Mouse (Mus musculus): ENCODE measurements at regions not wholly inside any gene's neighbourhood (a gene's known extent, or its start where the extent isn't known, plus 50 kb on each side); places are given as distances from the start of the nearest gene placed in this dataset.
"Not testable (repeated sequence)": the region's sequence is repeated elsewhere in the genome, so short reads cannot be mapped to it uniquely, and the experiment has no call there.

DNA sequence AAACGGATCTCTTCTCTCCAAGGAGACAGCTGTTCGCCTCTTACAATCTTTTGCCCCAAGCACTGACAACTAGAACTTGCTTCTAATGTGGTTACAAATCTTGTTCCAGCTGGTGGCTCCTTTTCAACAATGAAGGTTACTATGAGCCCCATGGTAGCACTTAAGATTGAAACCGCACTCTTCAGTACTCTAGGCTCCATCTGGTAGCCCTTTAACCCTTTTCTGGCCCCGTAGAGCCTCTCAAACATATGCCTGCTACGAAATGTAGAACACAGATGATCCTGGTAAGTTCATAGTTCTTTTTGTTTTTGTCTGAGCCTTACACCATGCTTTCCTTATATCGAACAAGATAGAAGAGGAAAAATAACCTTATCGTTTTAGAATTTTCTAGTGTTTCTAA lies 558.2 kb downstream of the Isl1 start:
- no peak overlapping the region for H3K9ac ChIP-seq
- H3K4me1 ChIP-seq: no peaks in the 10 kb centered on the region
- no peak overlapping the region for H3K27ac ChIP-seq
- no peak overlapping the region for H3K4me3 ChIP-seq (replicated peaks)
- no peaks in the 10 kb centered on the region for H3K27me3 ChIP-seq
- ATAC-seq (ENCODE audit: low FRiP score): no peak
- no peaks in the 10 kb centered on the region for H3K9me3 ChIP-seq
- no peaks in the 10 kb centered on the region for H3K36me3 ChIP-seq (replicated peaks)
- WGBS: 79% methylated on average over 7 of the region's 7 CpGs
- no peak overlapping the region for H3K4me2 ChIP-seq

- not testable (repeated sequence) for H3K27me3 ChIP-seq; H3K4me2 ChIP-seq; H3K4me3 ChIP-seq (replicated peaks); H3K4me1 ChIP-seq; H3K9me3 ChIP-seq; H3K9ac ChIP-seq; H3K36me3 ChIP-seq (replicated peaks); H3K27ac ChIP-seq
- peak; percentile 46; the same call in 1 of the 2 replicates for ATAC-seq (ENCODE audit: low FRiP score)
- 78% methylated on average over 1 of the region's 1 CpGs for WGBS
Measured at GRCm38 (mm10) chr13:115742080-115742479, 567.4 kb downstream of the Isl1 start.

- Histone ChIP-seq H3K4me3 (replicated peaks) (no peak overlapping the region), H3K4me1 (no peaks in the 10 kb centered on the region), H3K4me2 (no peak overlapping the region), H3K9ac (no peak overlapping the region), H3K27ac (no peak overlapping the region), H3K9me3 (no peaks in the 10 kb centered on the region), H3K27me3 (no peaks in the 10 kb centered on the region), H3K36me3 (replicated peaks) (no peaks in the 10 kb centered on the region)
- 63% methylated on average over 5 of the region's 5 CpGs for WGBS
- peak; percentile 72; the same call in 1 of the 2 replicates for ATAC-seq (ENCODE audit: low FRiP score)
Measured at GRCm38 (mm10) chr13:115727986-115728385, 581.5 kb downstream of the Isl1 start.

GRCm38 (mm10) chr13:115725356-115725952 lies 584.0 kb downstream of the Isl1 start:
- no peak overlapping the region for H3K9ac ChIP-seq
- no peak overlapping the region for H3K27ac ChIP-seq
- no peak overlapping the region for H3K4me3 ChIP-seq (replicated peaks)
- H3K4me2 ChIP-seq: no peak overlapping the region
- H3K9me3 ChIP-seq: no peaks in the 10 kb centered on the region
- no peaks in the 10 kb centered on the region for H3K36me3 ChIP-seq (replicated peaks)
- 73% methylated on average over 5 of the region's 5 CpGs for WGBS
- no peaks in the 10 kb centered on the region for H3K27me3 ChIP-seq
- ATAC-seq (ENCODE audit: low FRiP score): peak; percentile 50
- no peaks in the 10 kb centered on the region for H3K4me1 ChIP-seq

- WGBS: 89% methylated on average over 2 of the region's 2 CpGs
Measured at GRCm38 (mm10) chr13:115719276-115719675, 590.2 kb downstream of the Isl1 start.

DNA sequence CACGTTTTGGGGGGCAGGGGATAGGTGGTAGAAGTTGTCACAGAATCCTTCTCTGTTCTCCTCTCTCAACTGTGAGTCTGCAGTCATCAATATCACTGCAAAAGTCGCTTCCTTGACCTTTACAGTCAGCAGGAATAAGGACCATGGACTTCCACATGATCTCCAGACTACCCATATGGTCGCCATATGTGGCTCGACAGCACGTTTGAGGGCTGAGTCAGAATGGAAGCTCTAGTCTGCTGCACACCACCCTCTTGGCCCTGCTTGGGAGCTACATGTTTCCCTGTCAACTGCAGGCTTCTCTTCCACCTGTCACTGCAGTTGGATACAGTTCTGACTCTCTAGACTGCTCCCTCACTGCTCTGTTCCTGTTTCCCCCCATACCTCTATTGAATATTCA lies 590.6 kb downstream of the Isl1 start:
- no peak for ATAC-seq (ENCODE audit: low FRiP score)
- no peaks in the 10 kb centered on the region for H3K9me3 ChIP-seq
- no peaks in the 10 kb centered on the region for H3K4me1 ChIP-seq
- H3K4me3 ChIP-seq (replicated peaks): no peak overlapping the region
- no peak overlapping the region for H3K9ac ChIP-seq
- 77% methylated on average over 5 of the region's 5 CpGs for WGBS
- H3K36me3 ChIP-seq (replicated peaks): no peaks in the 10 kb centered on the region
- H3K27me3 ChIP-seq: no peaks in the 10 kb centered on the region
- H3K27ac ChIP-seq: no peak overlapping the region
- H3K4me2 ChIP-seq: no peak overlapping the region

More at GRCm38 (mm10) chr13:115719276-115719675, 590.2 kb downstream of the Isl1 start:
- Histone ChIP-seq H3K9ac (no peak overlapping the region), H3K9me3 (no peaks in the 10 kb centered on the region), H3K36me3 (replicated peaks) (no peaks in the 10 kb centered on the region), H3K27me3 (no peaks in the 10 kb centered on the region), H3K4me2 (no peak overlapping the region), H3K4me3 (replicated peaks) (no peak overlapping the region), H3K27ac (no peak overlapping the region), H3K4me1 (no peaks in the 10 kb centered on the region)
- no peak for ATAC-seq (ENCODE audit: low FRiP score)

DNA sequence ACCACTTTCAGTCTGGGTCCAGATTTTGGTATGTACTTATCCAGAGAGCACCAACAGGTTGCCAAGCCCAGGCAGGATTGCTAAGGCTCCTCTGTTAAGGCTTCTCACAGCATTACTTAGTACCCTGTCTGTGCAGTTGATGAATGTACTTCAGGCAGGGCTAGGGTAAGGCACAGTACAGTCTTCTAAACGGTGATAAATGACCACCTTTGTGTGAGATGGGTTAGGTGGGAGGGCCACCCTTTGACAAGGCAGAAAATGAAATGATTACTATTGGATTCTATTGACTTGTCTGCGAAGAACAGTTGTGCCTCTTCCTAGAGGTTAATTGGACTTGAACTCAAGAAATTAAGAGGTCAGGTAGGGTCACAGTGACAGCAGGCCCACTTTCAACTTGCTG lies 594.4 kb upstream of the Itga1 start:
- no peak overlapping the region for H3K27ac ChIP-seq
- H3K4me3 ChIP-seq (replicated peaks): no peak overlapping the region
- no peak overlapping the region for H3K9ac ChIP-seq
- H3K9me3 ChIP-seq: no peaks in the 10 kb centered on the region
- H3K4me2 ChIP-seq: no peak overlapping the region
- H3K4me1 ChIP-seq: no peaks in the 10 kb centered on the region
- H3K36me3 ChIP-seq (replicated peaks): no peaks in the 10 kb centered on the region
- 49% methylated on average over 2 of the region's 2 CpGs for WGBS
- H3K27me3 ChIP-seq: peaks cover 2% of the 10 kb centered on the region; the same call in 1 of the 2 replicates
- no peak for ATAC-seq (ENCODE audit: low FRiP score)

GRCm38 (mm10) chr13:115687426-115687825 lies 585.7 kb upstream of the Itga1 start:
- WGBS: 10% methylated on average over 4 of the region's 4 CpGs
- Histone ChIP-seq H3K27ac (no peak overlapping the region), H3K9ac (no peak overlapping the region), H3K4me2 (no peak overlapping the region), H3K27me3 (peaks cover 13% of the 10 kb centered on the region; the same call in 1 of the 2 replicates), H3K9me3 (no peaks in the 10 kb centered on the region), H3K36me3 (replicated peaks) (no peaks in the 10 kb centered on the region), H3K4me3 (replicated peaks) (no peak overlapping the region), H3K4me1 (peaks cover 7% of the 10 kb centered on the region; the same call in 1 of the 2 replicates)
- peak; percentile 85 for ATAC-seq (ENCODE audit: low FRiP score)

- Histone ChIP-seq H3K36me3 (replicated peaks) (no peaks in the 10 kb centered on the region), H3K9ac (no peak overlapping the region), H3K9me3 (no peaks in the 10 kb centered on the region), H3K4me2 (no peak overlapping the region), H3K27me3 (peaks cover 26% of the 10 kb centered on the region), H3K4me1 (no peaks in the 10 kb centered on the region), H3K27ac (no peak overlapping the region), H3K4me3 (replicated peaks) (no peak overlapping the region)
- 47% methylated on average over 6 of the region's 6 CpGs for WGBS
- ATAC-seq (ENCODE audit: low FRiP score): no peak
Measured at GRCm38 (mm10) chr13:115679591-115679990, 577.8 kb upstream of the Itga1 start.

- Histone ChIP-seq H3K4me1 (peaks cover 3% of the 10 kb centered on the region; the same call in 1 of the 2 replicates), H3K4me3 (replicated peaks) (no peak overlapping the region), H3K27ac (no peak overlapping the region), H3K4me2 (no peak overlapping the region), H3K9me3 (no peaks in the 10 kb centered on the region), H3K9ac (no peak overlapping the region), H3K36me3 (replicated peaks) (no peaks in the 10 kb centered on the region), H3K27me3 (peaks cover 21% of the 10 kb centered on the region)
- ATAC-seq (ENCODE audit: low FRiP score): peak; percentile 3; the same call in 1 of the 2 replicates
- WGBS: 30% methylated on average over 5 of the region's 5 CpGs
Measured at GRCm38 (mm10) chr13:115676836-115677235, 575.1 kb upstream of the Itga1 start.

DNA sequence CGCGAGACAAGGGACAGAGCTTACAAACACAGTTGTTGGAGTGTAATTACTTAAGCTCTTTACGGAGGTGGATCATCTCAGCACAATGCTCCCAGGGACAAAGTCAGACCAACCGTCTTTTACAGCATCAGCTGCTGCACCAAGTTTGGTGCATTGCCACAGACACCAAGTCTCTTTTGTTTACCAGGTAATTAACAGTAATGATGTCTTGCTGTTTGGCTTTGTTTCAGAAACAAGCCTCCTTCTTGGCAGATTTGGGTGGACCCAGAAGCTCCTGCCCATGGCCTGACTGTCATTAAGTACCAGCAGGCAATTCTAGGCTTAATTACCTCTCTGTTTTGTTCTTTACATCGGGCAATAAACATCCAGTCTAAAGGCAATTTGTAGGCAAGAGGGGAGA lies 572.0 kb upstream of the Itga1 start:
- ATAC-seq (ENCODE audit: low FRiP score): peak; percentile 71
- 4% methylated on average over 5 of the region's 5 CpGs for WGBS
- H3K4me2 ChIP-seq: no peak overlapping the region

DNA sequence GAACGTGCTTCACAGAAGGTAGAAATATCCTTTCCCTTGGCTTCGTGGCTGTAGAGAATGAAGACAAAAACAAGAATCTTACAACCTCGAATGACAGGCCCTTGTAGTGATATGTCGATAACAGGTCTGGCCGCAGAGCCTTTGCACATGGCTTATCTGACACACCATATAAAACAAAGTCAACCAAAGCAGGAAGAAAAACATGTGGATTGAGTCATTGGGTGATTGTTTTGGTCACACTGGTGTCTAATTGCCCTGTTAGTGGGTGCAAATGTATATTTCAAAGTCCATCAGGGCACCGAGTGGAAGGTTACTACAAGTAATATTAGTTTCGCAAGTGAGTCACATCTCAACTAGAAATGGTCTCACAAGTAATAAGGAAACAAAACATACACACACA lies 569.9 kb upstream of the Itga1 start:
- Histone ChIP-seq H3K27ac (no peak overlapping the region), H3K27me3 (peaks cover 13% of the 10 kb centered on the region), H3K36me3 (replicated peaks) (no peaks in the 10 kb centered on the region), H3K4me2 (no peak overlapping the region), H3K9ac (no peak overlapping the region), H3K4me1 (peaks cover 3% of the 10 kb centered on the region; the same call in 1 of the 2 replicates), H3K4me3 (replicated peaks) (no peak overlapping the region), H3K9me3 (no peaks in the 10 kb centered on the region)
- WGBS: 86% methylated on average over 7 of the region's 7 CpGs
- ATAC-seq (ENCODE audit: low FRiP score): no peak

More for the DNA sequence above, 572.0 kb upstream of the Itga1 start:
- H3K9me3 ChIP-seq: no peaks in the 10 kb centered on the region
- no peaks in the 10 kb centered on the region for H3K36me3 ChIP-seq (replicated peaks)
- H3K9ac ChIP-seq: no peak overlapping the region
- H3K4me3 ChIP-seq (replicated peaks): no peak overlapping the region
- H3K27ac ChIP-seq: no peak overlapping the region
- H3K4me1 ChIP-seq: peaks cover 3% of the 10 kb centered on the region; the same call in 1 of the 2 replicates
- H3K27me3 ChIP-seq: peaks cover 17% of the 10 kb centered on the region

DNA sequence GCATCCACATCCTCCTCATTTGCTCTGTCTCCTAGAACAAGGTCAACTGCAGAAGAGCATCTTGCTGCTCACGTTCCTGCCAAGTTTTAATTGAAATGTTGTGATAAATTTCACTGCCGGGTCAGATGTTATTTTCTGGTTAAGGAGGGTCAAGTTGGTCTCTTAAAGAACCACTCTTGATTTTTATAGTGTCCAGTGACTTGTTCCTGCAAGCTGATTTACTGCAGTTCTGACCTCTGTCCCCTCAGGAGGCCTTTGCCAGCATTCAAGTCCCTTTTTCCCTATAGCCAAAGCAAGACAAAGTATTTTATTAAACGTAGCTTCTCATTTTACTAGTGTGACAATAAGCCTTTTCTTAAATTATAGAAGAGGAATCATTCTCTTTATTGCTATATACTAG lies 567.8 kb upstream of the Itga1 start:
- Histone ChIP-seq H3K36me3 (replicated peaks) (no peaks in the 10 kb centered on the region), H3K27ac (no peak overlapping the region), H3K4me1 (peaks cover 3% of the 10 kb centered on the region; the same call in 1 of the 2 replicates), H3K4me2 (no peak overlapping the region), H3K9me3 (no peaks in the 10 kb centered on the region), H3K9ac (no peak overlapping the region), H3K4me3 (replicated peaks) (no peak overlapping the region), H3K27me3 (peaks cover 3% of the 10 kb centered on the region; the same call in 1 of the 2 replicates)
- no peak for ATAC-seq (ENCODE audit: low FRiP score)
- WGBS: 72% methylated on average over 3 of the region's 3 CpGs

Data from forebrain, embryonic 12.5 days (tissue).